Mouse (Mus musculus) stomach, embryonic 15.5 days (tissue): Measurements from ENCODE around the gene Vmn2r85. TPM values are rescaled to one million over a fixed set of nuclear protein-coding genes. Genes with fewer than 3 reads are reported as not detected.

Experiments
- ATAC-seq: fragments of 200-750 bp; cut with Nextera tagmentation; 2 replicates; pipeline ENCODE4 v1.8.0; 2017; ENCODE audit warnings: low read depth, moderate number of reproducible peaks, moderate TSS enrichment; ENCODE audit not compliant: insufficient read depth, low FRiP score
- H3K27ac ChIP-seq: fragments of 300-500 bp; sonication (generic); 2 replicates; pipeline ENCODE4 v1.5.1; 2015; ENCODE audit warnings: mild to moderate bottlenecking, inconsistent platforms
- H3K27me3 ChIP-seq: fragments of 300-500 bp; sonication (generic); replicated peaks from 2 replicates; pipeline ENCODE4 v1.6.1; 2015; ENCODE audit warnings: inconsistent platforms
- H3K36me3 ChIP-seq: fragments of 300-500 bp; sonication (generic); 2 replicates; pipeline ENCODE4 v1.6.1; 2015; ENCODE audit warnings: inconsistent platforms
- H3K4me1 ChIP-seq: fragments of 300-500 bp; sonication (generic); 2 replicates; pipeline ENCODE4 v1.6.1; 2015; ENCODE audit warnings: inconsistent platforms
- H3K4me2 ChIP-seq: fragments of 300-500 bp; sonication (generic); 2 replicates; pipeline ENCODE4 v1.6.1; 2015; ENCODE audit warnings: mild to moderate bottlenecking, inconsistent platforms
- H3K4me3 ChIP-seq: fragments of 300-500 bp; sonication (generic); replicated peaks from 2 replicates; pipeline ENCODE4 v1.5.1; 2015; ENCODE audit warnings: inconsistent platforms
- H3K9ac ChIP-seq: fragments of 300-500 bp; sonication (generic); 2 replicates; pipeline ENCODE4 v1.6.1; 2015; ENCODE audit warnings: inconsistent platforms
- H3K9me3 ChIP-seq: fragments of 300-500 bp; sonication (generic); 2 replicates; pipeline ENCODE4 v1.6.1; 2016; ENCODE audit warnings: inconsistent platforms
- WGBS: fragments of 180-500 bp; shearing (Covaris S2); methylation state at CpG from one replicate; pipeline ENCODE4 v1.1.7; 2015; 5-methylcytosine and 5-hydroxymethylcytosine counted together
- polyA plus RNA-seq: library from polyadenylated mRNA; unstranded; fragments of >200 nt; fragmentation: Nextera tagmentation; extraction: Ambion mirVana; gene quantifications from 2 replicates; pipeline ENCODE4 v1.2.1, GENCODE M21; 2015

Gene Vmn2r85
- polyA plus RNA-seq, 1 experiment from 2014 or later = not detected

- ATAC-seq = peak; percentile 63; the same call in 1 of the 2 replicates
- 67% methylated on average over 2 of the region's 2 CpGs for WGBS
Observed at GRCm38 (mm10) chr10:130372491-130373173, 56.9 kb downstream of the Vmn2r85 start.

GRCm38 (mm10) chr10:130371644-130372043 lies 57.9 kb downstream of the Vmn2r85 start:
- no peak overlapping the region for H3K4me2 ChIP-seq
- no peaks in the 10 kb centered on the region for H3K36me3 ChIP-seq
- H3K9ac ChIP-seq = no peak overlapping the region
- no peaks in the 10 kb centered on the region for H3K9me3 ChIP-seq
- no peak overlapping the region for H3K4me3 ChIP-seq
- no peaks in the 10 kb centered on the region for H3K27me3 ChIP-seq
- no peak overlapping the region for H3K27ac ChIP-seq
- 66% methylated on average over 1 of the region's 1 CpGs for WGBS
- no peak for ATAC-seq
- H3K4me1 ChIP-seq = no peaks in the 10 kb centered on the region

More at GRCm38 (mm10) chr10:130372491-130373173, 56.9 kb downstream of the Vmn2r85 start:
- Histone ChIP-seq H3K9ac (no peak overlapping the region), H3K4me3 (no peak overlapping the region), H3K27me3 (no peaks in the 10 kb centered on the region), H3K4me2 (no peak overlapping the region), H3K4me1 (no peaks in the 10 kb centered on the region), H3K36me3 (no peaks in the 10 kb centered on the region), H3K9me3 (no peaks in the 10 kb centered on the region), H3K27ac (no peak overlapping the region)

GRCm38 (mm10) chr10:130370005-130370682 lies 59.4 kb downstream of the Vmn2r85 start:
- H3K4me2 ChIP-seq = no peak overlapping the region
- H3K9me3 ChIP-seq = no peaks in the 10 kb centered on the region
- no peaks in the 10 kb centered on the region for H3K27me3 ChIP-seq
- H3K9ac ChIP-seq = no peak overlapping the region
- no peaks in the 10 kb centered on the region for H3K4me1 ChIP-seq
- H3K4me3 ChIP-seq = no peak overlapping the region
- H3K36me3 ChIP-seq = no peaks in the 10 kb centered on the region
- 85% methylated on average over 2 of the region's 2 CpGs for WGBS
- no peak overlapping the region for H3K27ac ChIP-seq
- ATAC-seq = no peak

- no peaks in the 10 kb centered on the region for H3K36me3 ChIP-seq
- no peaks in the 10 kb centered on the region for H3K9me3 ChIP-seq
- no peaks in the 10 kb centered on the region for H3K4me1 ChIP-seq
- no peak overlapping the region for H3K4me3 ChIP-seq
- ATAC-seq = no peak
- H3K4me2 ChIP-seq = no peak overlapping the region
- no peak overlapping the region for H3K27ac ChIP-seq
- H3K27me3 ChIP-seq = no peaks in the 10 kb centered on the region
- no peak overlapping the region for H3K9ac ChIP-seq
Observed at GRCm38 (mm10) chr10:130368384-130368783, 61.1 kb downstream of the Vmn2r85 start.

GRCm38 (mm10) chr10:130364766-130365165 lies 64.7 kb downstream of the Vmn2r85 start:
- Histone ChIP-seq H3K9ac (no peak overlapping the region), H3K4me1 (no peaks in the 10 kb centered on the region), H3K27me3 (no peaks in the 10 kb centered on the region), H3K4me2 (no peak overlapping the region), H3K4me3 (no peak overlapping the region), H3K9me3 (no peaks in the 10 kb centered on the region), H3K36me3 (no peaks in the 10 kb centered on the region), H3K27ac (no peak overlapping the region)
- no peak for ATAC-seq

Other genes with a start within 250 kb of the Vmn2r85 start
- gene Olfr826, start 245.5 kb downstream of the Vmn2r85 start, polyA plus RNA-seq = not detected in 2 replicates
- not detected in 2 replicates for gene Olfr827, start 215.3 kb downstream of the Vmn2r85 start, polyA plus RNA-seq
- gene Neurod4, start 149.5 kb downstream of the Vmn2r85 start, polyA plus RNA-seq = 0.08 and 0.13 TPM in 2 replicates
- gene Tespa1, start 106.8 kb downstream of the Vmn2r85 start, polyA plus RNA-seq = 0.64 and 1.0 TPM in 2 replicates
- 0.01 TPM in 1 of 2 replicates, not detected in the other for gene Vmn2r84, start 35.4 kb downstream of the Vmn2r85 start, polyA plus RNA-seq
- gene Vmn2r86, start 26.3 kb upstream of the Vmn2r85 start, polyA plus RNA-seq = not detected in 2 replicates
- not detected in 2 replicates for gene Vmn2r87, start 67.7 kb upstream of the Vmn2r85 start, polyA plus RNA-seq